Mouse (Mus musculus) spleen, adult 2 months (tissue): ENCODE data around the gene Ddx17.

Experiments
- CTCF ChIP-seq: fragments of 200-500 bp; IDR thresholded peaks from 2 replicates; pipeline ENCODE4 v1.5.1; 2011; ENCODE audit warnings: mild to moderate bottlenecking, inconsistent platforms; ENCODE audit not compliant: insufficient read depth, insufficient read length, insufficient replicate concordance; ENCODE audit errors: extremely low read depth
- POLR2A ChIP-seq: fragments of 200-500 bp; IDR thresholded peaks from 2 replicates; pipeline ENCODE4 v1.6.1; 2011; ENCODE audit warnings: low read depth, low read length, inconsistent platforms

DNA sequence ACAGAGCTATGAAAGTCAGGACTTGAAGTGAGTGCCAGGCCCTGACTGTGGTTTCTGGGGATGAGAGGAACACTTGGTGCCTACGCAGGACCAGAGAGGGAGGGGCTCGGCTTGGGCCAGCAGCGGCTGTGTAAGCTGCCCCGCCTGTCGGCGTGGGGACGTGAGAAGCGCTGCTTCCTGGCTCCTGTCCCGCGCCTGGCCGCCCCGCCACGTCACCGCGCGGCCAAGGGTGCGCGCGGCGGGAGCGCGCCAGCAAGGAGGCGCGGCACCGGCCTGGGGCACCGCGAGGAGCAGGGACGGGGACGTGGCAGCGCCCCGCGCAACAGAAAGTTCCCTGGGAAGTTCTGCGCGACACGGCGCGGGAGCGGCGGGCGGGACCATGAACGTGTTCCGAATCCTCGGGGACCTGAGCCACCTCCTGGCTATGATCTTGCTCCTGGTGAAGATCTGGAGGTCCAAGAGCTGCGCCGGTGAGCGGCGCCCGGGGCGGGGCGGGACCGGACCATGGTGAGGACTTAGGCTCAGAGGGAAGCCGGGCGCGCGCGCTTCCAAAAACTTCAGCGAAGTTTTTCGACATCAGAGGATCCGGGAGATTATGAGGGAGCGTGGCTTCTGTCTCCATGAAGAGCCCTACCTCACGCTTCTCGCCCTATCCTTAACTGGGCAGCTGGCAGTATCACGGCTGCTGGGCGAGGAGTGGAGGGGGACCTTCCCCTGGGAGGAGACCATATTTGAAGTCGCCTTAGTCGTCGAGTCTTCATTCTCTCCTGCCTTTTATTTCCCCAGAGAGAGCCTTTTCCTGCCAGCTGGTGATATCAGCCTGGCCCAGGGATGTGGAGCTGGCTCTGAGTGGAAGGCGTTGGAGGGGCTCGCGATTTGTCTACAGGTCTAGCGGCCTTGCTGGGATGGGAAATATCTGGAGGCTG lies 30.1 kb downstream of the Ddx17 start, which contains the start of gene Kdelr3:
- TF ChIP-seq CTCF (no peak), POLR2A (no peak)
